Mouse (Mus musculus): ENCODE results near the gene Gm4881.
A peak's percentile ranks its signal among the peaks of the same experiment; 100 is the strongest.

Gene Gm4881

GRCm38 (mm10) chr7:24954450-24954849 is 10.2 kb upstream of the Gm4881 start:
- peak; percentile 52 for DNase-seq (ENCODE audit: low read depth, low spot score)

- DNase-seq (ENCODE audit: low read depth, low spot score): no peak
These were observed 9.7 kb upstream of the Gm4881 start for GRCm38 (mm10) chr7:24953966-24954365.

DNA sequence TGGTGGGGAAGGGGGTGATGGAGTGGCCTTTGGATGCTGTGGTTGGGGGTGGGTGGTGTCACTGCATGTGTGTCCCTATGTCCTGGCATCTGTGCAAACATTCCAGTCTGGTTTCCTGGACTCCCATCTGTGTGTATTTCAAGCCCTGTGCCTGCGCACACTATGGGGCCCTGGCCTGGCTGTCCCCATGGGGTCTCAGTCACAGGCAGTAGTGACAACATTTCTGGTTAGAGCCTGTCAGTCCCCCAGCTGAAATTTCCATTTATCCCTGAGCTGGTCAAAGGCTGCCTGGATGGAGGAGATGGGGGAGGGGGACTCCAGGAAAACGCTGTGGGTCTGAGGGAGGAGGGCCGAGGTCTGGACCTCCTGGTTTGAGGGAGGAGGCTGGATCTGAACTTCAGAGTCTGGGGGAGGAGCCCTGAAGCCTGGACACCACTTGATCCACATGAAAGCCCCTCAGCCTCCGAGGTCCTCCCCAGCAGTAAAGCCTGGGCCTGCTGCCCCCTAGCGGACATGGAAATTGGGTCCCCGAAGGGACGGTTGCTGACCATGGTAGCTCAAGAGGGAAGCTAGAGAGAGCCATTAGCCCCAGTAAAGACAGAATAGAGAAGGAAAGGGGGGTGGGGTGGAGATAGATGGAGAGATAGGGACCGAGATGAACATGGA is 5.8 kb upstream of the Gm4881 start:
- peak; percentile 83 for DNase-seq (ENCODE audit: low read depth, low spot score)

GRCm38 (mm10) chr7:24948774-24949173 is 4.5 kb upstream of the Gm4881 start:
- no peak for DNase-seq (ENCODE audit: low read depth, low spot score)

DNA sequence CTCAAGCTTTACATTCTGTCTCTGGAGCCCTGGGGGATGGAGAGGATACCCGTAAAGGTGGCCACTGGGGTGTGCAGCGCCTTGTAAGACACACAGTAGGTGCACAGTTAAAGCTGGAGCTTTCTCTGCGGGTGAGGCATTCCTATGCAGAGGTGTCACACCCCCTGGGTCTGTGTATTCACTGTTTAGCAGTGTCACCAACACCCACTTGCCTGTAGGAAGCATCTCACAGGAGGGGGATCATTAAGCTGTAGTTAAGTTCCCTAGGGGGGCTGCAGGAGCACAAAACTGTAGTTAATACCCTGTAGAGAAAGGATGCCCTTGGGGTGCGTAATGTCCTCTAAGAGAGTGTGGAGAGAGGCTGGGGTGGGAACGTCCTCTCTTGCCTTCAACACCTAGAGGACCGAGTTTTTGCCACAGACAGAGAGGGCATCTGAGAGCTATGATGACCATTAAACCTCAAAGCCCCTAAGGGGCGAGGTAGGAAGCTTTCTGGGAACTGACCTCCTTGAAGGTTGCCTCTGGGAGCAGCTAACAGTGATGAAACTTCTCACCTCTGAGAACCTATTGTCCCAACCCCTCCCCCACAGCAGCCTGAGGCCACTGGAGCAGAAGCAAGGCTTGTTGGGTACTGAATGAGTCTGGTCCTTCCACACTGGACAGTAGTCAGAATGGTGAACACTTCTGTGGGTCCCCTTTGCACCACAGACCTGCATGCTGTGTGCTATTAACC is 3.2 kb upstream of the Gm4881 start:
- no peak for DNase-seq (ENCODE audit: low read depth, low spot score)

DNA sequence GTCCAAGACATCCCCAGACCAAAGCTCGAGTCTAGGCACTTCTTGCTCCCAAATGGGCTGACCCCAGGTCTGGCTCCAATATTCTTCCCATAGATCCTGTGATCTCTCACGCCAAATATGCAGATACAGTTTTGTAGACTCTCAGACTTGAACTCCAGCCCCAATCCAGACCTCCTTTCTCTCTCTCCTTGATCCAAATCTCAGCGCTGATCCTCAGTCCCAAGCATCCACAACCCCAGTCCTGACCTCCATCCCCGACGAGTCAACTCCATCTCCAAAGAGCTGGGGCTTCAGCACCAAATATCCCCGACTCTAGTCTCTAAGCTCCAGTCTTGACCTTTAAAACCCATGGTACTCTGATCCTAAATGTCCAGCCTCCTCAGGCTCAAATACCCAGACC is 653 bp downstream of the Gm4881 start:
- DNase-seq (ENCODE audit: low read depth, low spot score): no peak

DNA sequence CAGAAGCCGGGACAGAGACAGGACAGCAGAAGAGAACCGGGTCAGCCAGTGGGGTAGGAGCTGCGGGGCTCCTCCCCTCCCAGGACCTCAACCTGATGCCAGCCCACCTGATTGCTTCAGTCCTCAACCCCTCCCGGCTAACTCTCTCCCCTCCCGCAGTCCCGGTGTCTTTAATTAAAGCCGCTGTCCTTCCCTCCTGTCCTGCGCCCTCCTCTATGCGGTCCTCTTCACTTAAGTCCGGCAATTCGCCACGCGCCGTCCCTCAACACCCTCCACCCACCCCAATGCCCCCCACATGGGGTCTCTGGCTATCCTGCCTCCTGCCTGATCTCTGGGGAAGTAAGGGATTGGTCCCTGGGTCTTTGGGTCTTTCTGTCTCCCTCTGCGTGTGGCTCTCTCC is 12.6 kb downstream of the Gm4881 start:
- DNase-seq (ENCODE audit: low read depth, low spot score): no peak

GRCm38 (mm10) chr7:24930475-24930874 is 13.8 kb downstream of the Gm4881 start:
- DNase-seq (ENCODE audit: low read depth, low spot score): no peak

DNA sequence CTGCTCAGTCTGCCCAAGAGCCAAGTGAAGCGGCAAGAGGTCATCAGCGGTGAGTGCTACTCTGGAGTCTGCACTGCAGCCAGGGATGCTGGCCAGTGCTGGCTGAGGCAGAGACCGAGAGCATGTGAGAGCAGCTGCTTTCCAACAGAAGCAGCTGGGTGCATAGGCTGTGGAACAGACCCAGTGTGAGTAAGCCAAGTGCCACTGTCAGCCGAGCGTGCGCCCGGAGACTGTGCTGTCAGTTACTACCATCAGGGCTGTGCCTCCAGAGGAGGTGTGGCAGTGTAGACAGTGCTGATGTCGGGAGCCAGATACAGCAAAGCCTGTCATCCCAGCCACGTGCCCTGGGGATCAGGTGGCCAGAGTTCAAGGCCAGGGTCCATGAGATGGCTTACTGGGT is 24.6 kb downstream of the Gm4881 start:
- no peak for DNase-seq (ENCODE audit: low read depth, low spot score)

GRCm38 (mm10) chr7:24918763-24919323 is 25.5 kb downstream of the Gm4881 start:
- no peak for DNase-seq (ENCODE audit: low read depth, low spot score)

DNA sequence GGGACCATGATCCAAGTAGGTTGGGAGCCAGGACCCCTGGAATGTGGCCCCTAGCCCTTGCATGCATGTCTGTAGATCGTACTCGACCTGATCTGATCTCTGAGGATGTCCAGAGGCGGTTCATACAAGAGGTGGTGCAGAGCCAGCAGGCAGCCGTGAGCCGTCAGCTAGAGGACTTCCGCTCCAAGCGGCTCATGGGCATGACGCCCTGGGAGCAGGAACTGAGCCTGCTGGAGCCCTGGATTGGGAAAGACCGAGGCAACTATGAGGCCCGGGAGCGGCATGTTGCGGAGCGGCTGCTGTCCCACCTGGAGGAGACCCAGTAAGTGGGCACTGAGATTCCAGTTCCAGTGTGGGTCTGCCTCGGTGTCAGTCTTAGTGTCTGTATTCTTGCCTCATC is 31.8 kb downstream of the Gm4881 start:
- no peak for DNase-seq (ENCODE audit: low read depth, low spot score)

- DNase-seq (ENCODE audit: low read depth, low spot score): peak; percentile 87
These were observed 37.0 kb downstream of the Gm4881 start for GRCm38 (mm10) chr7:24907211-24907748.

GRCm38 (mm10) chr7:24906551-24906950 is 37.7 kb downstream of the Gm4881 start:
- DNase-seq (ENCODE audit: low read depth, low spot score): peak; percentile 49

DNA sequence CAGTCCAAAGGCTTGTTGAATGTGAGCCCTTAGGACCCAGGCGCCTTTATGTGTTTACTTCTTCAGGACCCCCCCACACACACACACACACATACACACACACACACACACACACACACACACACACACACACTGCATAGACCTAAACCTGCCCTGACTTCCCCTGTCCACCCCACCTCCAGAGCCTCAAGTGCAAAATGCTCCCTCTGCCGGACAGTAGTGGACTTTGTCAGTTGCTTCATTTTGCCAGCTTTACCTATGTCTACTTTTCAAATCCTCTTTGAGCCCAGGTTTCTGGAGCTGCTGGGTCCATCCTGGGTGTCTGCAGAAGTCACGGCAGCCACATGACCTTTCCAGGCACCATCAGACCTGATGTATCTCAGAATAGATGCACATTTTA is 39.4 kb downstream of the Gm4881 start:
- peak; percentile 81 for DNase-seq (ENCODE audit: low read depth, low spot score)

DNA sequence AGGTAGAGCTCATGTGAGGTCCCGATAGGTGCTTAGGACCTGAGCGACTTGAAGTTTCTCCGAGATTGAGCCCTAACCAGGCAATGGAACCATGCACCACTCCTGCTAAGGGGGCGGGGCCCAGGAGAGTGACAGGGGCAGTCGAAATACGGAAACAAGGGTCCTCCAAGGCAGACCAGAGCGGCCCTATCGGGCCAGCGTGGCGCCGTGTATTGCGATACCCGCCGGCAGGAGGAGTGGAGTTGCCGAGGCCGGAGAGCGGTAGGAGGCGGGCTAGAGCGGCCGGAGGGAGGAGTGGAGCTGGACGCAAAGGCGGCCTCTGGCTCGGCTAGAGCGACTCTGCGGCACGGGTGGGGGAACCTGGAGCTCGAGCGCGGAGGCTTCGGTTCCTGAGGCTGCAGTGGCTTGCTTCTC is 40.2 kb downstream of the Gm4881 start:
- peak; percentile 97 for DNase-seq (ENCODE audit: low read depth, low spot score)

DNA sequence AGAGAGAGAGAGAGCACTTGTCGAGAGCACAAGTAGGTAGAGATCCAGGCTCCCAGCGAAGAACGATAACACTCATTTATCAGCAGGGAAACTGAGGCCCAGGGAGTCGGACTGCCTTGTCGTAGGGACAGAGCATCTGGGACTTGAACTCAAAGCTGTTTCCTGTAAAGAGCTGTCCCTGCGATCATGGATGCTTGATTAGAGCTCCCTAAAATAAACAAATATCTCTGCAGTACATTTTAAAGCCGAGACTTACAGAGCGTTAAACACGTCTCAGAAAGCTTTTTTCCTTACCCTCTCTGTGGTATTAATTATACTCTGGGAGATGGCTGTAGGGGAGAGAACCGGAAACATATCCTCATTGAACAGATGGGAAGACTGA is 40.9 kb downstream of the Gm4881 start:
- peak; percentile 44 for DNase-seq (ENCODE audit: low read depth, low spot score)

- DNase-seq (ENCODE audit: low read depth, low spot score): peak; percentile 85
These were observed 41.5 kb downstream of the Gm4881 start, which contains the start of gene Arhgef1 for GRCm38 (mm10) chr7:24902630-24903443. Gene Arhgef1, plus strand, starts transcription at chr7:24902912.

DNA sequence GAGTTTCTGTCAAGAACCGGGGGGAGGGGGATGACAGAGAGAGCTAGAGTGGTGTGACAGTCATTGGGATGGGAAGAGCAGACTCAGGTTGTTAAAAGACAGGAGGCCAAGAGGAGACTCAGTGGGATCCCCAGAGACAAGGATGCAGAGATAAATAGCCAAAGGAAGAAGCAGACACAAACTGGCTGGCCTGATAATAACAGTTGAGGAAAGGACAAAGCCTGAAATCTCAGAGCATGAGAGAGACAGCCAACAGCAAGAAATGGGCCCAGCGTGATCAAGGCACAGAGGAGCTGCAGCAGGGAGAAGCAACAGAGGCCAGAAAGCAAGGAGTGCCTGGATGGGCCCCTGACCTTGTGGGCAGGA is 42.0 kb downstream of the Gm4881 start:
- no peak for DNase-seq (ENCODE audit: low read depth, low spot score)

DNA sequence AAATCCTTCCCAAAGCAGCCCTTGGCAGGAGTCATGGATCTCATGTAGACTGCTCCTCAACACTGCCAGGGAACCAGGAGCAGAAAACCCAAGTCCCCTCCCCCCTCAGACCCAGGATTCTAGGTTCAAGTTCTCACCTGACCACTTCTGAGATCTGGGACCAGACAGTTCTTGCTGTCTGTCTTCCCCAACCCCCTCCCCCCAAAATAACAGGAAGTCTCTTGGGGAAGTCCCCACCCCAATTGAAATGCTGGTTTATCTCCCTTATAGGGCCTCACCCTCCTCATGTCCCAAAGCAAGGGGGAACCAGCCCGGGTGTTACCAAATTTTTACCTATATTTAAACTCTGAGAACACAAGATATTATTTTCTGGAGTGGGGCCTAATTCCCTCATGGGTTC is 42.5 kb downstream of the Gm4881 start:
- peak; percentile 79 for DNase-seq (ENCODE audit: low read depth, low spot score)

DNA sequence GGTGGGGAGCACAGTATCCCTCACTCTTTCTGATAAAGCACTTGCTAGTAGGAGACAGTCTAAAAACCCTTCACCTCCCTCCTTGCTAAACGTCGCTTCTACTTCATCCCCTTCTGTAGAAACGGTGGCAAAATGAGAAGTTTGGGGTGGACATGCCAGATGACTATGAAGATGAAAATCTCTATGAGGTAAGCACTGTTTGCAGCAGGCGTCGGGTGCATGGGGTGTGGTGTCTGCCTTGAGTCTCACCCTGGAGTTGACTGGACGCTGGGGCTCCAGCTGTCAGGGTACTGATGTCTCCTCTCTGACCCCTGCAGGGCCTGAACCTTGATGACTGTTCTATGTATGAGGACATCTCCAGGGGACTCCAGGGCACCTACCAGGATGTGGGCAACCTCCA is 43.2 kb downstream of the Gm4881 start:
- DNase-seq (ENCODE audit: low read depth, low spot score): peak; percentile 37

DNA sequence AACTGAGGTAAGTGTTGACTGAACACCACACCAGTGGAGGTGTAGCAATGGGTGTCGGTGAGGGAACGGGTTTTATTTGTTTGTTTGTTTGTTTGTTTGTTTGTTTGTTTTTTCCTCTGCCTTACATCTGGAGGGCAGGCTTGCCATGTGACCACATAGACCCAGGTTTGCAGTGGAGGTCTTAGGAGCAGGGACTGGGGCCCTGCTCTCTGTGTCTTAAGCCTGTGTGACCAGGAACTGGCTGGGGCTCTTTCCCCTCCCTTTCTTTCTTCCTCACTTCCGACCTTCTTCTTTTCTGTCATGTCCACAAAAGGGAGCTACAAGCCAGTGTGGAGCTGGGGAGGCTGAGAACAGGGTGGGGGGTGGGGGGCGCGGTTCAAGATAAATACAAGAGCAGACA is 46.3 kb downstream of the Gm4881 start:
- no peak for DNase-seq (ENCODE audit: low read depth, low spot score)

DNA sequence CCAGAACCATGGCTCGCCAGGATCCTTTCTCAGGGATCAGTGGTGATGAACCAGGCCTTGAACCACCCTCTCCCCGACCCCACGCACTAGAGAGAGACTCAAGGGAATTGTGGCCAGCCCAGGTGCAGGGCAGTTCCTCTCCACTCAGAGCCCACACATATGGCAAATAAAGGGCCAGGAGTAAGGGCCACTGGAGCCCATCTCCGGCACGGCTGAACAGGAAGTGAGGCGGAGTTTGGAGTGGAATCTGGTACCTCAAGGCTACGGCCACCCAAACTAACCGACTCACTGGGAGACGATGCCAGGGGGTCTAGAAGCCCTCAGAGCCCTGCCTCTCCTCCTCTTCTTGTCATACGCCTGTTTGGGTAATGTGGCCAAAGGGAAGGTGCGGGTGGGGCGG is 47.1 kb downstream of the Gm4881 start, which contains the start of gene Cd79a:
Gene Cd79a (plus strand): TSS at position 158 of the 400 bp plus-strand sequence.
- no peak for DNase-seq (ENCODE audit: low read depth, low spot score)
